Mouse (Mus musculus) embryonic facial prominence, embryonic 13.5 days (tissue): ENCODE data around the gene Dcakd. TPM values are rescaled to one million over a fixed set of nuclear protein-coding genes. Genes with fewer than 3 reads are reported as not detected.
A peak's percentile ranks its signal among the peaks of the same experiment; 100 is the strongest.

Source experiments
- ATAC-seq: fragments of 200-750 bp; cut with Nextera tagmentation; 2 replicates; pipeline ENCODE4 v1.8.0; 2017; ENCODE audit warnings: low read depth; ENCODE audit not compliant: insufficient number of reproducible peaks, insufficient read depth, low FRiP score, low TSS enrichment
- H3K27ac ChIP-seq: fragments of 300-500 bp; sonication (generic); 2 replicates; pipeline ENCODE4 v1.5.1; 2015; ENCODE audit warnings: moderate library complexity, mild to moderate bottlenecking, inconsistent platforms
- H3K27me3 ChIP-seq: fragments of 300-500 bp; sonication (generic); 2 replicates; pipeline ENCODE4 v1.6.1; 2015; ENCODE audit warnings: mild to moderate bottlenecking, inconsistent platforms
- H3K36me3 ChIP-seq: fragments of 300-500 bp; sonication (generic); 2 replicates; pipeline ENCODE4 v1.6.1; 2015; ENCODE audit warnings: mild to moderate bottlenecking, inconsistent platforms
- H3K4me1 ChIP-seq: fragments of 300-500 bp; sonication (generic); 2 replicates; pipeline ENCODE4 v1.6.1; 2015; ENCODE audit warnings: inconsistent platforms
- H3K4me2 ChIP-seq: fragments of 300-500 bp; sonication (generic); 2 replicates; pipeline ENCODE4 v1.6.1; 2015; ENCODE audit warnings: moderate library complexity, mild to moderate bottlenecking, inconsistent platforms
- H3K4me3 ChIP-seq: fragments of 300-500 bp; sonication (generic); 2 replicates; pipeline ENCODE4 v1.5.1; 2015; ENCODE audit warnings: mild to moderate bottlenecking, inconsistent platforms
- H3K9ac ChIP-seq: fragments of 300-500 bp; sonication (generic); 2 replicates; pipeline ENCODE4 v1.6.1; 2015; ENCODE audit warnings: mild to moderate bottlenecking, inconsistent platforms
- H3K9me3 ChIP-seq: fragments of 300-500 bp; sonication (generic); 2 replicates; pipeline ENCODE4 v1.6.1; 2016; ENCODE audit warnings: inconsistent platforms
- WGBS: fragments of 180-500 bp; shearing (Covaris S2); methylation state at CpG from one replicate; pipeline ENCODE4 v1.1.7; 2015; ENCODE audit warnings: mixed read lengths; 5-methylcytosine and 5-hydroxymethylcytosine counted together
- polyA plus RNA-seq: library from polyadenylated mRNA; unstranded; fragments of >200 nt; fragmentation: Nextera tagmentation; extraction: Ambion mirVana; gene quantifications from 2 replicates; pipeline ENCODE4 v1.2.1, GENCODE M21; 2015

Dcakd gene
- polyA plus RNA-seq = 189 and 192 TPM in 2 replicates

DNA sequence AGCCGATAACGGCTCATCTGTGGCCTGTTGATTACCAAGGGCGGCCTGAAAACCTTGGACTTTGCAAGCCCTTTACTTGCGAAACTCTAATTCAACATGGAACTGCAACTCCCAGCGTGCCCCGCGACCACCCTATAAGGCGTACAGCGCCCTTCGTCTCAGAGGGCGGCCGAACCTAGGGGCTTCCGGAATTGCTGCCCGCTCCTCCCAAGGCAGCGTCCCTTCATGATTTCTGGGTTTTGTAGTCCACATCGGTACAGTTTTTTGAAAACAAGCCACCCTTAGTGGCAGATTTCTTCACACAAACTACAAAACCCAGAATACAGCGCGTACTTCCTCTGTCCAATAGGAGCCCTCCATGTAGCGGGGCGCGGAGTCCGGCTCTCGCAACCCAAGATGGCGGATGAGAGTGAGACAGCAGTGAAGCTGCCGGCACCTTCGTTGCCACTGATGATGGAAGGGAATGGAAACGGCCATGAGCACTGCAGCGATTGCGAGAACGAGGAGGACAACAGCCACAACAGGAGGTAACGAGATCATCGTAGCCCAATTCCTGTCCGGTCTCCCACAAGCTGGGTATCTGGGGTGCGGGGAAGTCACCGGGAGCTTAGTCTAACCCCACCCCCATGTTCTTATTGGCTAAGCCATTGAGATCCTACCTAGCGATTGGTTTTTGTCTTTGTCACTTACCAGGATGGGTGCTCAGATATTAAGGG, at the start of gene Dcakd, which contains the start of gene Nmt1:
Gene Dcakd (minus strand): TSS at position 158 of the 716 bp plus-strand sequence.
Gene Nmt1 (plus strand): TSS at position 15 of the 716 bp plus-strand sequence.
- H3K27me3 ChIP-seq = no peaks in the 10 kb centered on the region
- H3K36me3 ChIP-seq = peaks cover 23% of the 10 kb centered on the region
- no peaks in the 10 kb centered on the region for H3K9me3 ChIP-seq
- H3K27ac ChIP-seq = peak within 1 kb of the TSS; percentile 76
- ATAC-seq = peak; percentile 99
- peak within 1 kb of the TSS; percentile 80 for H3K9ac ChIP-seq
- under 1% methylated on average over 36 of the region's 36 CpGs for WGBS
- peak within 1 kb of the TSS; percentile 69 for H3K4me2 ChIP-seq
- peak within 1 kb of the TSS; percentile 65 for H3K4me3 ChIP-seq
- H3K4me1 ChIP-seq = peaks cover 31% of the 10 kb centered on the region

DNA sequence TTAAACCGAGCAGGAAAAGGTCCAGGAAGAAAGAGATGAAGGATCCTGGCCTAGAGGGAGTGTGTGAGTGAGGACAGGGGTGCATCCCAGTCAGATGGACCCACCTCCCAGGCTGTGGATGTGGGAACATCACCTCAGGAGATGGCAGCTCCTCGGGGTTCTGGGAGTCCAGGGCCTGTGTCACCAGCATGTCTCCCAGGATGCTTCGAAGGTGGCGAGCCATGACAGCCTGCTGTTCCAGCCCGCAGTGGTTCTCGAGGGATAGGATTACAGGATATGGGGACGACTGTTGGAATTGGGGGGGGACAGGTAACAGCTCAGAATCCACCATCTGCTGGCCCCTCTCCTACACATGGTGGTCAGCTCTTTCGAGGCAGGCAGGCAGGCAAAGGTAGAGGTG, 48.4 kb upstream of the Dcakd start:
- Histone ChIP-seq H3K9ac (no peak overlapping the region), H3K4me1 (peaks cover 24% of the 10 kb centered on the region), H3K27me3 (peaks cover 30% of the 10 kb centered on the region), H3K9me3 (no peaks in the 10 kb centered on the region), H3K4me3 (no peak overlapping the region), H3K4me2 (no peak overlapping the region), H3K36me3 (0 out of 2 replicates have a peak, but pooled peaks cover 8% of the 10 kb centered on the region), H3K27ac (no peak overlapping the region)
- WGBS = 72% methylated on average over 8 of the region's 8 CpGs
- no peak for ATAC-seq

DNA sequence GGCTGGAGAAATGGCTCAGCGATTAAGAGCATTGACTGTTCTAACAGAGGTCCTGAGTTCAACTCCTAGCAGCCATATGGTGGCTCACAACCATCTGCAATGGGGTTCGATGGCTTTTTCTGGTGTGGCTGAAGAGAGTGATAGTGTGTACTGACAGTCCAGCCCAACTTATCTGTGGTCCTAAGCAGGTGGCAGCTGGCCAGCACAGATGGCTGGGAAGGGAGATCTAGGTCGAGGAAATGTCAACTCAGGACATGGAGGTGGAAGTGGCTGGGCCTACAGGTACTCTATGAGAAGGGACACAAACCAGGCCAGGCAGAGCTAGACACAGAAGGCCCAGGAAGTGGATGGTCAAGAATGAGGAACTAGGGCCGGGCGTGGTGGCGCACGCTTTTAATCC, 47.9 kb upstream of the Dcakd start:
- Histone ChIP-seq H3K27me3 (peaks cover 25% of the 10 kb centered on the region), H3K4me3 (no peak overlapping the region), H3K9ac (no peak overlapping the region), H3K4me2 (no peak overlapping the region), H3K4me1 (peaks cover 18% of the 10 kb centered on the region), H3K9me3 (no peaks in the 10 kb centered on the region), H3K27ac (no peak overlapping the region), H3K36me3 (peaks cover 14% of the 10 kb centered on the region)
- ATAC-seq = no peak
- 92% methylated on average over 7 of the region's 7 CpGs for WGBS

DNA sequence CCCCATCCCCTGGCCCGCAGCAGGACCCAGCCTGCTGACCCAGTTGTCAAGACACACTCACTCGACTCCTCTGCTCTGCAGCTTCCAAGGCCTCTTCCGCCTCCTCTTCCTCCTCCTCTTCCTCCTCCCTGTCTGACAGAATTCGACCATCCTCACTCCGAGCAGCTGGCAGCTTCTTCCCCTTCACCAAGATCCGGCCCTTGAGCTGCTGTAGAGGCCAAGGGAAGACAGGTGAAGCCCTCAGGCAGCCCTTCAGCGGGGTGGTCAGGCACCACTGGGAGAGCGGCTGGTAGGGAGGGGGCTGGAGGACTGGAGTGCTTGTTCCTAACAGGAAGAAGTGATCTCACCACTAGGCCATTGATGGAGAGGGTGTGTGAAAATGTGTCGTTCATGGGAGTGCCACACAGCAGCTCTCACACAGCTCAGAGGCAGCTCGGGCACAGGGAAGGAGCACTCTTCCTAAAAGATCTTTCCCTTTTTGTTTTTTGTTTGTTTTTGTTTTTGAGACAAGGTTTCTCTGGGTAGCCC, 46.7 kb upstream of the Dcakd start:
- Histone ChIP-seq H3K27ac (no peak overlapping the region), H3K27me3 (peaks cover 13% of the 10 kb centered on the region), H3K4me1 (peaks cover 7% of the 10 kb centered on the region; the same call in 1 of the 2 replicates), H3K9me3 (no peaks in the 10 kb centered on the region), H3K36me3 (peaks cover 25% of the 10 kb centered on the region), H3K9ac (no peak overlapping the region), H3K4me2 (no peak overlapping the region), H3K4me3 (no peak overlapping the region)
- WGBS = 17% methylated on average over 10 of the region's 10 CpGs
- ATAC-seq = no peak

DNA sequence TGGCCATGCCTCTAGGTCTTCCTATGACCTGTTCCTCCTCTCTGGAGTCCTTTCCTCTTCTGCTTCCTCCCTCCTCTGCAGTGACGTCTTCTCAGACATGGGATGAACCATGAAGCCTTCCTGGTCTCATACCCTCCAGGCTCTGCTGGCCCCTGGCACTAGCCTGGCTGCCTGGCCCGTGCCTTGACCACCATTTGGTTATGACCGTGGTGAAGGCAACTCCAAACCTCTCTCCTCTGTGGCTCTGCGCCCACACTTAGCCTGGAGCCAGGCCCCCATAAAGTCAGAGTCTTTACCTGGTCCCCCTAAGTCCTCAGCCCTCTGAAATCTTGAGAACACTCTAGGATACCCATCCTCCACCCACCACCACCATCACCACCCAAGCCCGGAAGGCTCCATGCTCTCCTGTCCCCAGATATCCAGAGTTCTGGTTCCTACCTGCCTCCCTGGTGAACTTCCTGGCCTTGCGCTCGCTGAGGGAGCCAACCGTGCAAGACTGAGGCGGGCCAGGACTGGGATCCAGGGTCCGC, 46.1 kb upstream of the Dcakd start:
- no peak for ATAC-seq
- Histone ChIP-seq H3K4me3 (no peak overlapping the region), H3K27ac (no peak overlapping the region), H3K9ac (no peak overlapping the region), H3K36me3 (peaks cover 32% of the 10 kb centered on the region), H3K4me1 (peaks cover 7% of the 10 kb centered on the region; the same call in 1 of the 2 replicates), H3K9me3 (no peaks in the 10 kb centered on the region), H3K4me2 (no peak overlapping the region), H3K27me3 (peaks cover 7% of the 10 kb centered on the region)
- 55% methylated on average over 10 of the region's 10 CpGs for WGBS

DNA sequence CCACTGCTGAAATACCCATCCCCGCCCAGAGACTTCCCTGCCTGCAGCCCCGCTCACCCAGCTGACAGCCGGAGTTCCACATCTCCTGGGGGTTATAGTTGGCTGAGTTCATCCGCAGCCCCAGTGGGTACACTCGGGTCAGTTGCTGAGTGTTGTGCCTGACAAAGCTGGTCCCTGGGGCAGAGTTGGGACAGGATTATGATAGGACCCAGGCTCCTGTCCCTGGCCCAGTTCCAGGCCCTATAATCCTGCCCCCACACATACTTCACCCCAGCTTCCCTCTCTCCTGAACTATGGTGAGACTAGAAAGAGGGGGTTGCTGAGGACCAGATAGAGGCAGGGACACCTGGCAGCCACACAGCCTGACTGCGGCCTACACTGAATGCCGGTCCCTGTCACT, 45.5 kb upstream of the Dcakd start:
- H3K9me3 ChIP-seq = no peaks in the 10 kb centered on the region
- peaks cover 1% of the 10 kb centered on the region for H3K27me3 ChIP-seq
- no peak overlapping the region for H3K27ac ChIP-seq
- peaks cover 37% of the 10 kb centered on the region for H3K36me3 ChIP-seq
- peaks cover 7% of the 10 kb centered on the region; the same call in 1 of the 2 replicates for H3K4me1 ChIP-seq
- H3K4me2 ChIP-seq = no peak overlapping the region
- H3K9ac ChIP-seq = no peak overlapping the region
- WGBS = 83% methylated on average over 7 of the region's 7 CpGs
- no peak overlapping the region for H3K4me3 ChIP-seq
- ATAC-seq = no peak

DNA sequence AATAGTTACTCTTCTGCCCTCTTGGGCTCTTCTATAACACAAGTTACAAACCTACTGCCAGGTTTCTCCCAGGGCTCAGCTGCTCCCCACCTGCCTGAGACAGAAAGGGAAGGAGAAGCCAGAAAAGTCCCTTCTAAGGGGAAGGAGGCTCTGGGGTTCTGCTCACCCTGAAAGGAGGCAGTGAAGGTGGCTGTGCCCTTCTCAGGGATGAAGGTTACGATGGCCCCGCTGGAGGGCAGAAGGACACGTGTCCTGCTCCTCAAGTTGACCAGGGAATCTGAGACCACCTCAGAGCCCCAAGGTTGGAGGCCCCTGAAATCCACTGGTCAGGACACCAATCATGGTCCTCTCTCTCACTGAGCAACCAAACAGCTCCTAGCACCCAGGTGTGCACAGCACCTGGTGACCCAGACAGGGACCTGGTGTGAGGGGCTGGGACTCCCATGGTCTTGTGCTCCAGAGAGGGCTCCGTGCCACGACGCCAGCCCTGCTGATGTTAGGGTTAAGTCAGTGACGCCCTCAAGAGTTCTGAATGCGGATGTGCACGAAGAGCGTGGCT, 42.3 kb upstream of the Dcakd start:
- Histone ChIP-seq H3K9ac (no peak overlapping the region), H3K4me2 (no peak overlapping the region), H3K9me3 (no peaks in the 10 kb centered on the region), H3K27me3 (no peaks in the 10 kb centered on the region), H3K27ac (no peak overlapping the region), H3K36me3 (peaks cover 65% of the 10 kb centered on the region), H3K4me1 (peaks cover 17% of the 10 kb centered on the region), H3K4me3 (no peak overlapping the region)
- no peak for ATAC-seq
- 95% methylated on average over 10 of the region's 10 CpGs for WGBS

DNA sequence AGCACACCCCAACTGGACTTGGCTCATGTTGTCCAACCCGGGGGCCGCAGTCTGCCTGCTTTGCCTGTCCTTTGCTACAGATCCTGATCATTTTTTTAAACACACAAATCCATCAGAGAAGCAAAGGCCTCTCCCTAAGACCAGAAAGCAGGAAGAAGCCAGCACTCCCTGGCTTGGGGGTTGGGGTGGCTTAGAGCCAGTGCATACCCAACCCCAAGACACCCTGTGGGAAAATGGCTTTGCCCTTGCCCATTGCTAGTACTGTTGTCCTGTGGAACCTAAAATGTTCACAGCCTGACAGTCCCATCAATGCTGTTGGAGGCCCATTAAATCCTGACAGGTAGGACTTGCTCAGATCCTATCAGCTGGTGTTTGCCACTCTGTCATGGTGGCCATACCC, 41.6 kb upstream of the Dcakd start:
- no peak overlapping the region for H3K9ac ChIP-seq
- H3K27ac ChIP-seq = no peak overlapping the region
- peaks cover 70% of the 10 kb centered on the region for H3K36me3 ChIP-seq
- H3K4me1 ChIP-seq = peaks cover 15% of the 10 kb centered on the region
- WGBS = 98% methylated on average over 2 of the region's 2 CpGs
- no peak overlapping the region for H3K4me3 ChIP-seq
- no peaks in the 10 kb centered on the region for H3K27me3 ChIP-seq
- no peak overlapping the region for H3K4me2 ChIP-seq
- no peaks in the 10 kb centered on the region for H3K9me3 ChIP-seq
- no peak for ATAC-seq

DNA sequence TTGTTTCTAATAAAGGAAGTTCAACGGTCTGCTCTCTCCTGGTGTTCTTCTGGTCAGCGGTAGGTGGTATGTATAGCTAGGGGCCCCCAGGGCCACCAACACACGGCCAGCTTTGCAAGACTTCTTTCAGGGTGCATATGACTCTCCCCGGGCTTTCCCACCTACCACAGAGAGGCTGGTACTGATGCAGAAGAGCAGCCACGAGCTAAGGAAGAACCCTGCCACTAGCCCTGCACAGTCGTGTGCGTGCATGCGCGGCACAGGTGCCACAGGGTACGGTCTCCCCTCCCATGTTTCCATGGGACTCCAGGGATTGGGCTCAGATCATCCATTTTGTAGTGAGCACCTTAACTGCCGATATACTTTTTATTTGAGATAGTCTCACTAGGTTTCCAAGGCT, 40.8 kb upstream of the Dcakd start:
- no peak overlapping the region for H3K27ac ChIP-seq
- peaks cover 79% of the 10 kb centered on the region for H3K36me3 ChIP-seq
- no peak for ATAC-seq
- H3K4me3 ChIP-seq = no peak overlapping the region
- no peak overlapping the region for H3K4me2 ChIP-seq
- H3K4me1 ChIP-seq = peaks cover 10% of the 10 kb centered on the region
- 94% methylated on average over 11 of the region's 11 CpGs for WGBS
- no peaks in the 10 kb centered on the region for H3K27me3 ChIP-seq
- no peak overlapping the region for H3K9ac ChIP-seq
- no peaks in the 10 kb centered on the region for H3K9me3 ChIP-seq

DNA sequence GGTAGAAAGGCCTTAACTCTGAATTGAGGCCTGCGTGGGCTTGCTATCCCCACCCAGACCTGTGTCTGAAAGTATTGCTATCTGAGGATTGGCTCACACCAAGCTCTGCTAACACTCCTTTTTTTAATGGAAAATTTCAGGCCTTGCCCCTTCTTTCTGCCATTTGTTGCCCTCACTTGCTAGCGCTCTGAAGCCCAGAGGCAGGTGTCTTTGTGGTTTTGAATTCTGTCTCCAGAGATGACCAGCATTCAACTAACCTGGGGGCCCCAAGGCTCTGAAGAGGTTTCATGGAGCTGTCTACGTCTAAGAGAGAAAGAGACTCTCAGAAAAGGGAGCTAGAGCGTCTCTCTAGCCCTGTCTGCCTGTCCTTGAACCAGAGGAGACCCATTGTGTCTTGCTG, 40.1 kb upstream of the Dcakd start:
- no peak for ATAC-seq

DNA sequence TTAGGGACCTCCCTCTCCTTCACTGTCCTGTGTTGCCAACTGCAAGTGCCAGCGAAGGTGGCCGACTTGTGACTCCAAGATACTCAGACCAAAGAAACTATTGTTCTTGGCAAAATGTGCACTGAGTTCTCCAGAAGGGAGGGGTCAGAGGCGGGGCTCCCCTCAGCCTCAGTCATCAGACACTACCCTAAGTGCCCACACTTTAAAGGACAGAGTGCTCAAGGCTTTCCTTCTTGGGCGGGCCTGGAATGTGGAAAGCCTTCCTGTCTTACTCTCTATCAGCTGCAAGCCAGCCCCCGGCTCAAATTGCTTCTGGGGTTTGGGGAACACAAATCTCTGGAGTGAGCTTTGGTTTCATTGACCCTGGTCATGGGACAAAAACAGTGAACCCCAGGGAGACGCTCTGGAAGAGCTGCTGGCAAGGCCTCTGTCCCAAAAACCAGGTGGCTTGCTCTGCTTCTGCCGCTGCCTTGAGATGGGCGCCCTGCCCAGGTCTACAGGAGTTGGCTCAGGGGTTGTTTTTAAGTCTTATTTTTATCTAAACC, 39.4 kb upstream of the Dcakd start:
- peaks cover 10% of the 10 kb centered on the region for H3K4me1 ChIP-seq
- WGBS = 65% methylated on average over 8 of the region's 8 CpGs
- no peak overlapping the region for H3K4me2 ChIP-seq
- H3K4me3 ChIP-seq = no peak overlapping the region
- H3K27me3 ChIP-seq = no peaks in the 10 kb centered on the region
- 0 out of 2 replicates have a peak overlapping the region, but pooled peaks have one; percentile 36 for H3K9ac ChIP-seq
- H3K36me3 ChIP-seq = peaks cover 90% of the 10 kb centered on the region
- ATAC-seq = no peak
- peak overlapping the region; percentile 62 for H3K27ac ChIP-seq
- no peaks in the 10 kb centered on the region for H3K9me3 ChIP-seq

More for the DNA sequence above, 40.1 kb upstream of the Dcakd start:
- WGBS = 88% methylated on average over 4 of the region's 4 CpGs
- H3K4me2 ChIP-seq = no peak overlapping the region
- no peak overlapping the region for H3K4me3 ChIP-seq
- no peak overlapping the region for H3K9ac ChIP-seq
- H3K9me3 ChIP-seq = no peaks in the 10 kb centered on the region
- peaks cover 85% of the 10 kb centered on the region for H3K36me3 ChIP-seq
- H3K27ac ChIP-seq = peak overlapping the region; percentile 62
- no peaks in the 10 kb centered on the region for H3K27me3 ChIP-seq
- peaks cover 10% of the 10 kb centered on the region for H3K4me1 ChIP-seq
